Mouse (Mus musculus): ENCODE data around the gene Spag6. TPM values are rescaled to one million over a fixed set of nuclear protein-coding genes. Genes with fewer than 3 reads are reported as not detected.

The Spag6 gene
- polyA plus RNA-seq, 1 experiment = 0.26 TPM

- 11% methylated on average over 4 of the region's 4 CpGs for WGBS
- DNase-seq = no peak
These were observed 3.9 kb downstream of the Spag6 start for GRCm38 (mm10) chr2:18697591-18698244.

GRCm38 (mm10) chr2:18698663-18699385 lies 5.0 kb downstream of the Spag6 start:
- Histone ChIP-seq H3K36me3 (ENCODE audit: control insufficient read depth, insufficient read depth, low read length) (no peaks in the 10 kb centered on the region), H3K4me1 (replicated peaks; ENCODE audit: control insufficient read depth, insufficient read depth, low read length) (peaks cover 10% of the 10 kb centered on the region; the same call in 1 of the 2 replicates), H3K27ac (ENCODE audit: control insufficient read depth, insufficient read depth, low read length) (no peak overlapping the region), H3K4me3 (ENCODE audit: control insufficient read depth, insufficient read depth, low read length) (no peak overlapping the region), H3K27me3 (ENCODE audit: control insufficient read depth, insufficient read depth, low read length) (peaks cover 27% of the 10 kb centered on the region; the same call in 1 of the 2 replicates)
- no peak for TF ChIP-seq POLR2A (IDR thresholded peaks at IDR 0.05; ENCODE audit: control insufficient read depth, extremely low read depth, insufficient read depth, low read length, poor library complexity)
- TF ChIP-seq CTCF (IDR thresholded peaks at IDR 0.05; ENCODE audit: borderline replicate concordance, control insufficient read depth, extremely low read depth, insufficient read depth, low read length, poor library complexity) = no peak
- WGBS = 5% methylated on average over 56 of the region's 56 CpGs
- DNase-seq = no peak

More at GRCm38 (mm10) chr2:18697591-18698244, 3.9 kb downstream of the Spag6 start:
- Histone ChIP-seq H3K4me3 (ENCODE audit: control insufficient read depth, insufficient read depth, low read length) (no peak overlapping the region), H3K36me3 (ENCODE audit: control insufficient read depth, insufficient read depth, low read length) (no peaks in the 10 kb centered on the region), H3K27ac (ENCODE audit: control insufficient read depth, insufficient read depth, low read length) (no peak overlapping the region), H3K4me1 (replicated peaks; ENCODE audit: control insufficient read depth, insufficient read depth, low read length) (peaks cover 10% of the 10 kb centered on the region; the same call in 1 of the 2 replicates), H3K27me3 (ENCODE audit: control insufficient read depth, insufficient read depth, low read length) (peaks cover 27% of the 10 kb centered on the region)
- TF ChIP-seq CTCF (IDR thresholded peaks at IDR 0.05; ENCODE audit: borderline replicate concordance, control insufficient read depth, extremely low read depth, insufficient read depth, low read length, poor library complexity) = no peak
- no peak for TF ChIP-seq POLR2A (IDR thresholded peaks at IDR 0.05; ENCODE audit: control insufficient read depth, extremely low read depth, insufficient read depth, low read length, poor library complexity)

GRCm38 (mm10) chr2:18699401-18699990 lies 5.7 kb downstream of the Spag6 start:
- Histone ChIP-seq H3K4me3 (ENCODE audit: control insufficient read depth, insufficient read depth, low read length) (no peak overlapping the region), H3K4me1 (replicated peaks; ENCODE audit: control insufficient read depth, insufficient read depth, low read length) (peaks cover 6% of the 10 kb centered on the region; the same call in 1 of the 2 replicates), H3K27me3 (ENCODE audit: control insufficient read depth, insufficient read depth, low read length) (peaks cover 22% of the 10 kb centered on the region; the same call in 1 of the 2 replicates), H3K36me3 (ENCODE audit: control insufficient read depth, insufficient read depth, low read length) (no peaks in the 10 kb centered on the region), H3K27ac (ENCODE audit: control insufficient read depth, insufficient read depth, low read length) (no peak overlapping the region)
- no peak for DNase-seq
- TF ChIP-seq CTCF (IDR thresholded peaks at IDR 0.05; ENCODE audit: borderline replicate concordance, control insufficient read depth, extremely low read depth, insufficient read depth, low read length, poor library complexity) (no peak), POLR2A (IDR thresholded peaks at IDR 0.05; ENCODE audit: control insufficient read depth, extremely low read depth, insufficient read depth, low read length, poor library complexity) (no peak)
- WGBS = 6% methylated on average over 11 of the region's 11 CpGs

GRCm38 (mm10) chr2:18710356-18710755 lies 16.5 kb downstream of the Spag6 start:
- H3K4me3 ChIP-seq (ENCODE audit: control insufficient read depth, insufficient read depth, low read length) = no peak overlapping the region
- no peak overlapping the region for H3K27ac ChIP-seq (ENCODE audit: control insufficient read depth, insufficient read depth, low read length)
- H3K4me1 ChIP-seq (replicated peaks; ENCODE audit: control insufficient read depth, insufficient read depth, low read length) = no peaks in the 10 kb centered on the region
- no peaks in the 10 kb centered on the region for H3K27me3 ChIP-seq (ENCODE audit: control insufficient read depth, insufficient read depth, low read length)
- no peak for DNase-seq
- WGBS = 52% methylated on average over 3 of the region's 3 CpGs
- H3K36me3 ChIP-seq (ENCODE audit: control insufficient read depth, insufficient read depth, low read length) = no peaks in the 10 kb centered on the region
- TF ChIP-seq CTCF (IDR thresholded peaks at IDR 0.05; ENCODE audit: borderline replicate concordance, control insufficient read depth, extremely low read depth, insufficient read depth, low read length, poor library complexity) = no peak
- TF ChIP-seq POLR2A (IDR thresholded peaks at IDR 0.05; ENCODE audit: control insufficient read depth, extremely low read depth, insufficient read depth, low read length, poor library complexity) = no peak

- 90% methylated on average over 2 of the region's 2 CpGs for WGBS
- no peaks in the 10 kb centered on the region for H3K4me1 ChIP-seq (replicated peaks; ENCODE audit: control insufficient read depth, insufficient read depth, low read length)
- H3K36me3 ChIP-seq (ENCODE audit: control insufficient read depth, insufficient read depth, low read length) = no peaks in the 10 kb centered on the region
- no peak overlapping the region for H3K27ac ChIP-seq (ENCODE audit: control insufficient read depth, insufficient read depth, low read length)
- TF ChIP-seq POLR2A (IDR thresholded peaks at IDR 0.05; ENCODE audit: control insufficient read depth, extremely low read depth, insufficient read depth, low read length, poor library complexity) (no peak), CTCF (IDR thresholded peaks at IDR 0.05; ENCODE audit: borderline replicate concordance, control insufficient read depth, extremely low read depth, insufficient read depth, low read length, poor library complexity) (no peak)
- H3K27me3 ChIP-seq (ENCODE audit: control insufficient read depth, insufficient read depth, low read length) = no peaks in the 10 kb centered on the region
- DNase-seq = no peak
- H3K4me3 ChIP-seq (ENCODE audit: control insufficient read depth, insufficient read depth, low read length) = no peak overlapping the region
These were observed 19.2 kb downstream of the Spag6 start for GRCm38 (mm10) chr2:18713071-18713470.

- H3K4me3 ChIP-seq (ENCODE audit: control insufficient read depth, insufficient read depth, low read length) = no peak overlapping the region
- H3K27me3 ChIP-seq (ENCODE audit: control insufficient read depth, insufficient read depth, low read length) = no peaks in the 10 kb centered on the region
- no peak overlapping the region for H3K27ac ChIP-seq (ENCODE audit: control insufficient read depth, insufficient read depth, low read length)
- no peak for TF ChIP-seq POLR2A (IDR thresholded peaks at IDR 0.05; ENCODE audit: control insufficient read depth, extremely low read depth, insufficient read depth, low read length, poor library complexity)
- no peak for TF ChIP-seq CTCF (IDR thresholded peaks at IDR 0.05; ENCODE audit: borderline replicate concordance, control insufficient read depth, extremely low read depth, insufficient read depth, low read length, poor library complexity)
- 82% methylated on average over 3 of the region's 3 CpGs for WGBS
- DNase-seq = no peak
- no peaks in the 10 kb centered on the region for H3K36me3 ChIP-seq (ENCODE audit: control insufficient read depth, insufficient read depth, low read length)
- no peaks in the 10 kb centered on the region for H3K4me1 ChIP-seq (replicated peaks; ENCODE audit: control insufficient read depth, insufficient read depth, low read length)
These were observed 20.5 kb downstream of the Spag6 start for GRCm38 (mm10) chr2:18714337-18714736.
